Mouse (Mus musculus): ENCODE measurements around the gene Igf2bp3. TPM values are rescaled to one million over a fixed set of nuclear protein-coding genes. Genes with fewer than 3 reads are reported as not detected.

Igf2bp3 gene
- total RNA-seq, 4 experiments from 2014 or later, result 0.10 to 0.19 (median 0.16) TPM

GRCm38 (mm10) chr6:49077894-49078293 lies 136.9 kb downstream of the Igf2bp3 start:
- DNase-seq (ENCODE audit: low spot score in 2 of 2), result no peak

- DNase-seq (ENCODE audit: low spot score in 2 of 2), result no peak
Observed at GRCm38 (mm10) chr6:49074117-49074490, 140.7 kb downstream of the Igf2bp3 start.

- DNase-seq (ENCODE audit: low spot score in 2 of 2), result peak; percentile 91 to 92
Observed at GRCm38 (mm10) chr6:49073304-49074116, 141.2 kb downstream of the Igf2bp3 start, which contains the start of gene Malsu1. Gene Malsu1 (plus strand): TSS chr6:49073795.

GRCm38 (mm10) chr6:49068361-49068760 lies 146.4 kb downstream of the Igf2bp3 start:
- no peak for DNase-seq (ENCODE audit: low spot score in 2 of 2)

GRCm38 (mm10) chr6:49057053-49058021 lies 157.4 kb downstream of the Igf2bp3 start:
- DNase-seq (ENCODE audit: low spot score in 2 of 2), result no peak

GRCm38 (mm10) chr6:49056009-49056408 lies 158.7 kb downstream of the Igf2bp3 start:
- no peak for DNase-seq (ENCODE audit: low spot score in 2 of 2)

GRCm38 (mm10) chr6:49055256-49055733 lies 159.5 kb downstream of the Igf2bp3 start:
- DNase-seq (ENCODE audit: low spot score in 2 of 2), result no peak

GRCm38 (mm10) chr6:49052191-49052590 lies 162.6 kb downstream of the Igf2bp3 start:
- no peak for DNase-seq (ENCODE audit: low spot score in 2 of 2)

- DNase-seq (ENCODE audit: low spot score in 2 of 2), result no peak
Observed at GRCm38 (mm10) chr6:49050677-49051410, 163.9 kb downstream of the Igf2bp3 start.

GRCm38 (mm10) chr6:49048395-49048794 lies 166.4 kb downstream of the Igf2bp3 start:
- no peak for DNase-seq (ENCODE audit: low spot score in 2 of 2)

GRCm38 (mm10) chr6:49047848-49048247 lies 166.9 kb downstream of the Igf2bp3 start:
- no peak for DNase-seq (ENCODE audit: low spot score in 2 of 2)

- no peak for DNase-seq (ENCODE audit: low spot score in 2 of 2)
Observed at GRCm38 (mm10) chr6:49046976-49047375, 167.8 kb downstream of the Igf2bp3 start.

- no peak for DNase-seq (ENCODE audit: low spot score in 2 of 2)
Observed at GRCm38 (mm10) chr6:49046502-49046901, 168.3 kb downstream of the Igf2bp3 start.

GRCm38 (mm10) chr6:49039470-49040180 lies 175.1 kb downstream of the Igf2bp3 start:
- DNase-seq (ENCODE audit: low spot score in 2 of 2), result peak in 1 of 2 experiments; percentile 11

GRCm38 (mm10) chr6:49037268-49037662 lies 177.5 kb downstream of the Igf2bp3 start:
- DNase-seq (ENCODE audit: low spot score in 2 of 2), result no peak

GRCm38 (mm10) chr6:49036275-49037267 lies 178.2 kb downstream of the Igf2bp3 start, which contains the start of gene Gpnmb:
Gene Gpnmb (plus strand): TSS chr6:49036546.
- no peak for DNase-seq (ENCODE audit: low spot score in 2 of 2)
